Mouse (Mus musculus): ENCODE measurements around the gene Sufu. TPM values are rescaled to one million over a fixed set of nuclear protein-coding genes. Genes with fewer than 3 reads are reported as not detected.

Sufu gene
- polyA plus RNA-seq, 1 experiment = 16.6 TPM

GRCm38 (mm10) chr19:46397436-46398001 is 823 bp downstream of the Sufu start:
- TF ChIP-seq POLR2A (IDR thresholded peaks at IDR 0.05; ENCODE audit: insufficient read length, low read depth) (no peak), USF1 (IDR thresholded peaks at IDR 0.05; ENCODE audit: low read depth) (no peak), CEBPB (IDR thresholded peaks at IDR 0.05; ENCODE audit: insufficient read depth, poor library complexity, severe bottlenecking) (no peak), E2F4 (IDR thresholded peaks at IDR 0.05; ENCODE audit: insufficient read depth) (no peak), REST (IDR thresholded peaks at IDR 0.05; ENCODE audit: insufficient read depth, insufficient read length) (no peak), POLR2AphosphoS2 (IDR thresholded peaks at IDR 0.05; ENCODE audit: insufficient read length, low read depth) (no peak), MAX (IDR thresholded peaks at IDR 0.05; ENCODE audit: low read depth) (no peak), TCF3 (IDR thresholded peaks at IDR 0.05; ENCODE audit: insufficient read length, low read depth) (no peak), TCF12 (IDR thresholded peaks at IDR 0.05; ENCODE audit: insufficient read depth, poor library complexity, severe bottlenecking) (no peak), SRF (IDR thresholded peaks at IDR 0.05; ENCODE audit: control insufficient read depth, insufficient read length, low read depth) (no peak), MYOD1 (IDR thresholded peaks at IDR 0.05; ENCODE audit: control insufficient read depth in 1 of 3, insufficient read length in 2 of 3, low read depth in 2 of 3) (no peak), MYOG (IDR thresholded peaks at IDR 0.05; ENCODE audit: control insufficient read depth in 1 of 3, insufficient read depth in 1 of 3, insufficient read length in 2 of 3, low read depth in 2 of 3) (no peak)
- peak overlapping the region; percentile 76 for H3K4me3 ChIP-seq
- peak overlapping the region; percentile 85 for H3K4me2 ChIP-seq (ENCODE audit: low read depth)
- H3ac ChIP-seq (ENCODE audit: control insufficient read depth, insufficient read length) = peak overlapping the region; percentile 26
- no peaks in the 10 kb centered on the region for H3K27me3 ChIP-seq (ENCODE audit: control insufficient read depth, insufficient read depth, insufficient read length)
- H3K36me3 ChIP-seq (ENCODE audit: control insufficient read depth, insufficient read depth) = no peaks in the 10 kb centered on the region
- peaks cover 59% of the 10 kb centered on the region for H3K79me2 ChIP-seq (ENCODE audit: control insufficient read depth, insufficient read depth)

- Histone ChIP-seq H3K27me3 (ENCODE audit: control insufficient read depth, insufficient read depth, insufficient read length) (no peaks in the 10 kb centered on the region), H3ac (ENCODE audit: control insufficient read depth, insufficient read length) (no peak overlapping the region), H3K4me3 (peak overlapping the region; percentile 76), H3K4me2 (ENCODE audit: low read depth) (peak overlapping the region; percentile 85), H3K36me3 (ENCODE audit: control insufficient read depth, insufficient read depth) (no peaks in the 10 kb centered on the region), H3K79me2 (ENCODE audit: control insufficient read depth, insufficient read depth) (peaks cover 50% of the 10 kb centered on the region)
- TF ChIP-seq POLR2A (IDR thresholded peaks at IDR 0.05; ENCODE audit: insufficient read length, low read depth) (no peak), SRF (IDR thresholded peaks at IDR 0.05; ENCODE audit: control insufficient read depth, insufficient read length, low read depth) (no peak), REST (IDR thresholded peaks at IDR 0.05; ENCODE audit: insufficient read depth, insufficient read length) (no peak), MYOD1 (IDR thresholded peaks at IDR 0.05; ENCODE audit: control insufficient read depth in 1 of 3, insufficient read length in 2 of 3, low read depth in 2 of 3) (no peak), CEBPB (IDR thresholded peaks at IDR 0.05; ENCODE audit: insufficient read depth, poor library complexity, severe bottlenecking) (no peak), TCF3 (IDR thresholded peaks at IDR 0.05; ENCODE audit: insufficient read length, low read depth) (no peak), POLR2AphosphoS2 (IDR thresholded peaks at IDR 0.05; ENCODE audit: insufficient read length, low read depth) (no peak), MAX (IDR thresholded peaks at IDR 0.05; ENCODE audit: low read depth) (no peak), TCF12 (IDR thresholded peaks at IDR 0.05; ENCODE audit: insufficient read depth, poor library complexity, severe bottlenecking) (no peak), USF1 (IDR thresholded peaks at IDR 0.05; ENCODE audit: low read depth) (no peak), MYOG (IDR thresholded peaks at IDR 0.05; ENCODE audit: control insufficient read depth in 1 of 3, insufficient read depth in 1 of 3, insufficient read length in 2 of 3, low read depth in 2 of 3) (no peak), E2F4 (IDR thresholded peaks at IDR 0.05; ENCODE audit: insufficient read depth) (no peak)
These were observed 1.7 kb downstream of the Sufu start for GRCm38 (mm10) chr19:46398401-46398800.

- TF ChIP-seq SRF (IDR thresholded peaks at IDR 0.05; ENCODE audit: control insufficient read depth, insufficient read length, low read depth) = no peak
- no peak for TF ChIP-seq TCF3 (IDR thresholded peaks at IDR 0.05; ENCODE audit: insufficient read length, low read depth)
- peak overlapping the region; percentile 13 for H3K4me2 ChIP-seq (ENCODE audit: low read depth)
- no peak overlapping the region for H3ac ChIP-seq (ENCODE audit: control insufficient read depth, insufficient read length)
- peaks cover 40% of the 10 kb centered on the region for H3K79me2 ChIP-seq (ENCODE audit: control insufficient read depth, insufficient read depth)
- H3K4me3 ChIP-seq = no peak overlapping the region
- no peaks in the 10 kb centered on the region for H3K27me3 ChIP-seq (ENCODE audit: control insufficient read depth, insufficient read depth, insufficient read length)
- H3K36me3 ChIP-seq (ENCODE audit: control insufficient read depth, insufficient read depth) = no peaks in the 10 kb centered on the region
These were observed 2.7 kb downstream of the Sufu start for GRCm38 (mm10) chr19:46399372-46399771.

GRCm38 (mm10) chr19:46399886-46400285 is 3.2 kb downstream of the Sufu start:
- TF ChIP-seq TCF3 (IDR thresholded peaks at IDR 0.05; ENCODE audit: insufficient read length, low read depth) = no peak
- no peak for TF ChIP-seq USF1 (IDR thresholded peaks at IDR 0.05; ENCODE audit: low read depth)
- H3ac ChIP-seq (ENCODE audit: control insufficient read depth, insufficient read length) = no peak overlapping the region
- H3K4me3 ChIP-seq = no peak overlapping the region
- no peaks in the 10 kb centered on the region for H3K36me3 ChIP-seq (ENCODE audit: control insufficient read depth, insufficient read depth)
- peaks cover 35% of the 10 kb centered on the region for H3K79me2 ChIP-seq (ENCODE audit: control insufficient read depth, insufficient read depth)
- H3K27me3 ChIP-seq (ENCODE audit: control insufficient read depth, insufficient read depth, insufficient read length) = no peaks in the 10 kb centered on the region
- no peak overlapping the region for H3K4me2 ChIP-seq (ENCODE audit: low read depth)

GRCm38 (mm10) chr19:46400558-46400957 is 3.9 kb downstream of the Sufu start:
- no peak overlapping the region for H3K4me3 ChIP-seq
- H3K4me2 ChIP-seq (ENCODE audit: low read depth) = no peak overlapping the region
- no peak overlapping the region for H3ac ChIP-seq (ENCODE audit: control insufficient read depth, insufficient read length)
- H3K79me2 ChIP-seq (ENCODE audit: control insufficient read depth, insufficient read depth) = peaks cover 34% of the 10 kb centered on the region
- TF ChIP-seq TCF12 (IDR thresholded peaks at IDR 0.05; ENCODE audit: insufficient read depth, poor library complexity, severe bottlenecking) (no peak), POLR2A (IDR thresholded peaks at IDR 0.05; ENCODE audit: insufficient read length, low read depth) (no peak), CEBPB (IDR thresholded peaks at IDR 0.05; ENCODE audit: insufficient read depth, poor library complexity, severe bottlenecking) (no peak), TCF3 (IDR thresholded peaks at IDR 0.05; ENCODE audit: insufficient read length, low read depth) (no peak), POLR2AphosphoS2 (IDR thresholded peaks at IDR 0.05; ENCODE audit: insufficient read length, low read depth) (no peak), REST (IDR thresholded peaks at IDR 0.05; ENCODE audit: insufficient read depth, insufficient read length) (no peak), MYOD1 (IDR thresholded peaks at IDR 0.05; ENCODE audit: control insufficient read depth in 1 of 3, insufficient read length in 2 of 3, low read depth in 2 of 3) (no peak), SRF (IDR thresholded peaks at IDR 0.05; ENCODE audit: control insufficient read depth, insufficient read length, low read depth) (no peak), E2F4 (IDR thresholded peaks at IDR 0.05; ENCODE audit: insufficient read depth) (no peak), MAX (IDR thresholded peaks at IDR 0.05; ENCODE audit: low read depth) (no peak), USF1 (IDR thresholded peaks at IDR 0.05; ENCODE audit: low read depth) (no peak), MYOG (IDR thresholded peaks at IDR 0.05; ENCODE audit: control insufficient read depth in 1 of 3, insufficient read depth in 1 of 3, insufficient read length in 2 of 3, low read depth in 2 of 3) (no peak)
- H3K36me3 ChIP-seq (ENCODE audit: control insufficient read depth, insufficient read depth) = peaks cover 5% of the 10 kb centered on the region
- no peaks in the 10 kb centered on the region for H3K27me3 ChIP-seq (ENCODE audit: control insufficient read depth, insufficient read depth, insufficient read length)
